Mouse (Mus musculus): ENCODE measurements at regions not wholly inside any gene's neighbourhood (a gene's known extent, or its start where the extent isn't known, plus 50 kb on each side); places are given as distances from the start of the nearest gene placed in this dataset.

DNA sequence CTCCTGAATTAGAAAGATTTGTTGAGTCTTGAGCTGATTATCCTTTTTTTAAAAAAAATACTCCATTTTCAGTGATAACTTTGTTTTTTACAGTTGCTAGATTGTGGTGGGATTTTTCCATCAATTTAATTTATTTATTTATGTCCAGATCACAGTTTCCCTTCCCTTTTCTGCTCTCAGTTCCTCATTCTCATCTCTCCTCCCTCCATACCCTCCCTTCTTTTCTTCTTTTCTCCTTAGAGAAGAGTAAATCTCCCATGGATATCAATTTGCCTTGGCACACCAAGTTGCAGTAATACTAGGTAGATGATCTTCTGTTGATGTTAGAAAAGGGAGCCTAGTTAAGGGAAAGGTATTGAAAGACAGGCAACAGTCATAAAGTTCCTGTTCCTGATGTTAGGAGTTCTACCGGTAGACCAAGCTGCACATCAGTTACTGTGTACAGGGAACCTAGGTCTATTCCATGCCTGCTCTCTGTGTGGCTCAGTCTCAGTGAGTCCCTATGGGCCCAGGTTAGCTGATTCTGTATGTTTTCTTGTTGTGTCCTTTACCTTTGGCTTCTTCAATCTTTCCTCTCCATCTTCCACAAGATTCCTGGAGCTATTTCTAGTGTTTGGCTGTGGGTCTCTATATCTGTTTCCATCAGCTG is 777.2 kb upstream of the Frg1 start:
- ATAC-seq (ENCODE audit: insufficient number of reproducible peaks, low FRiP score, low TSS enrichment, low read depth), result no peak
- no peak overlapping the region for H3K4me3 ChIP-seq (ENCODE audit: low read depth, low read length)
- 91% methylated on average over 1 of the region's 1 CpGs for WGBS

DNA sequence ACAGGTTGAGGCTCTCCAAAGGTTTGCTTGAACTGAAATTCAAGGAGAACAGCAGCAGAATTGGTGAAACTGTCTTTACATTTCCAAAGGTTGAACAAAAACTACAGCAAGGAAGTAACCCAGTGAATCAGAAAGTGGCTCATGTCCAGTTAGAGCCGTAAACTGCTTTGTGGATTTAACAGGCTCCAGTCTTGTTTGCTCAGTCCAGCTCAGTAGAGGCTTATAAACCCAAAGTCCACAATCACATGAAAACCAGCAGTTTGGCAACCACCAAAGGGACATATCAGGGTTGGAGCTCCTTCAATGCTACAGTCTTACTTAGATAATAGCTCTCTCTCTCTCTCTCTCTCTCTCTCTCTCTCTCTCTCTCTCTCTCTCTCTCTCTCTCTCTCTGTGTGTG is 770.2 kb upstream of the Frg1 start:
- H3K27ac ChIP-seq (replicated peaks; ENCODE audit: low read depth, low read length), result no peak overlapping the region
- H3K4me1 ChIP-seq (ENCODE audit: control insufficient read depth, insufficient read depth, low read length), result no peaks in the 10 kb centered on the region
- 79% methylated on average over 1 of the region's 1 CpGs for WGBS
- no peak for DNase-seq (ENCODE audit: low spot score)
- no peaks in the 10 kb centered on the region for H3K9me3 ChIP-seq (ENCODE audit: control insufficient read depth, low read length)
- no peaks in the 10 kb centered on the region for H3K27me3 ChIP-seq (ENCODE audit: control insufficient read depth, insufficient read depth, low read length)
- H3K4me2 ChIP-seq (ENCODE audit: low read depth, severe bottlenecking), result no peak overlapping the region
- no peaks in the 10 kb centered on the region for H3K36me3 ChIP-seq (ENCODE audit: control insufficient read depth, insufficient read depth, low read length)
- ATAC-seq (ENCODE audit: insufficient number of reproducible peaks, low FRiP score, low TSS enrichment, low read depth), result no peak
- H3K4me3 ChIP-seq (ENCODE audit: low read depth, low read length), result no peak overlapping the region
- no peak overlapping the region for H3K9ac ChIP-seq (ENCODE audit: low read length)

More for the DNA sequence above, 777.2 kb upstream of the Frg1 start:
- Histone ChIP-seq H3K4me2 (ENCODE audit: low read depth, severe bottlenecking) (no peak overlapping the region), H3K4me1 (ENCODE audit: control insufficient read depth, insufficient read depth, low read length) (no peaks in the 10 kb centered on the region), H3K9me3 (ENCODE audit: control insufficient read depth, low read length) (no peaks in the 10 kb centered on the region), H3K27ac (replicated peaks; ENCODE audit: low read depth, low read length) (no peak overlapping the region), H3K9ac (ENCODE audit: low read length) (no peak overlapping the region), H3K27me3 (ENCODE audit: control insufficient read depth, insufficient read depth, low read length) (no peaks in the 10 kb centered on the region), H3K36me3 (ENCODE audit: control insufficient read depth, insufficient read depth, low read length) (no peaks in the 10 kb centered on the region)
- no peak for DNase-seq (ENCODE audit: low spot score)

DNA sequence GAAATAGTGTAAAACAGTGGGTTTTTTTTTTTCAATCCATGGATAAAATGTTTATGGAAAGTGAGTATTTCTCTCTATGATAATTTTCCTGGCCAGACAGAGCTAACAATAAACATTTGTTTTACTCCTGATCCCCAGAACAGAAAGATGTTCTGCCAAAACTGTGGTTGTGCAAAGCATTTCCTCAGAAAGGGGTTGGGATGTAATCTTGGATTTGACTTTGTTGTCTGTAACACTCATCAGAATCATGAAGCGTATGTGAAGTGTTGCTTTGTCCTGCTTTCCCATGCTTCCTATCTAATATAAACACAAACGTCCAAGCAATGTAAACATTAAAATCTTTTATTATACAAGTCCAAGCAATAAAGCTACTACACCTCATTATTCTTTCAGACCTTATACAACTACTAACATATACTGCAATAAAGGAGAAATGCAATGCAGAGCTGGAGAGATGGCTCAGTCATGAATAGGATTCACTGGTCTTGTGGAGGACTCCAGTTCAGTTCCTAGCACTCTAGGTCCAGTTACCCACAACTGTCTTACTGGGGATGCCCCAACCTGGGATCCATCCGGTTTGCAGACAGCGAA is 766.5 kb upstream of the Frg1 start:
- no peaks in the 10 kb centered on the region for H3K27me3 ChIP-seq (ENCODE audit: control insufficient read depth, insufficient read depth, low read length)
- H3K4me2 ChIP-seq (ENCODE audit: low read depth, severe bottlenecking), result no peak overlapping the region
- H3K36me3 ChIP-seq (ENCODE audit: control insufficient read depth, insufficient read depth, low read length), result no peaks in the 10 kb centered on the region
- H3K9me3 ChIP-seq (ENCODE audit: control insufficient read depth, low read length), result no peaks in the 10 kb centered on the region
- ATAC-seq (ENCODE audit: insufficient number of reproducible peaks, low FRiP score, low TSS enrichment, low read depth) (no peak), DNase-seq (ENCODE audit: low spot score) (no peak)
- no peak overlapping the region for H3K9ac ChIP-seq (ENCODE audit: low read length)
- 84% methylated on average over 4 of the region's 4 CpGs for WGBS
- no peak overlapping the region for H3K4me3 ChIP-seq (ENCODE audit: low read depth, low read length)
- no peaks in the 10 kb centered on the region for H3K4me1 ChIP-seq (ENCODE audit: control insufficient read depth, insufficient read depth, low read length)
- H3K27ac ChIP-seq (replicated peaks; ENCODE audit: low read depth, low read length), result no peak overlapping the region

DNA sequence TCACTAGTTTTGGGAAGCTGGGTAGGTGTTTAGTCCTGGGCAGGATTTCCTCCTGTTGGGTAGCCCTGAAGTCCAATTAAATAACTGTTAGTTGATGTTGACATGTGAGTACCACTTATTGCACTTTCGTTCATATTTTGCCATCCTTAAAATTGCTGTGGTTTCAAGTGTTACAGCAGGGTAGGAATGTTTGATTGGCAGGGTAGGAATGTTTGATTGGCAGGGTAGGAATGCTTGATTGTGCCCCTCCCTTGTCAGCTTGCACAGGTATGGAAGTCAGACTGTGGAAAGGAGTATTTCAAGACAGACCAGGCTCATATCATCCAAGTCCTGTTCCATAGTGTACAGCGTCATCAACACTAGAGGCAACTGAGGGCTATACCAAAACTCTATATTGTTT is 745.6 kb upstream of the Frg1 start:
- Histone ChIP-seq H3K4me1 (ENCODE audit: control insufficient read depth, insufficient read depth, low read length) (no peaks in the 10 kb centered on the region), H3K27me3 (ENCODE audit: control insufficient read depth, insufficient read depth, low read length) (no peaks in the 10 kb centered on the region), H3K9ac (ENCODE audit: low read length) (no peak overlapping the region), H3K4me2 (ENCODE audit: low read depth, severe bottlenecking) (no peak overlapping the region), H3K9me3 (ENCODE audit: control insufficient read depth, low read length) (no peaks in the 10 kb centered on the region), H3K27ac (replicated peaks; ENCODE audit: low read depth, low read length) (no peak overlapping the region), H3K36me3 (ENCODE audit: control insufficient read depth, insufficient read depth, low read length) (no peaks in the 10 kb centered on the region), H3K4me3 (ENCODE audit: low read depth, low read length) (no peak overlapping the region)
- DNase-seq (ENCODE audit: low spot score) (no peak), ATAC-seq (ENCODE audit: insufficient number of reproducible peaks, low FRiP score, low TSS enrichment, low read depth) (no peak)
- 85% methylated on average over 2 of the region's 2 CpGs for WGBS

DNA sequence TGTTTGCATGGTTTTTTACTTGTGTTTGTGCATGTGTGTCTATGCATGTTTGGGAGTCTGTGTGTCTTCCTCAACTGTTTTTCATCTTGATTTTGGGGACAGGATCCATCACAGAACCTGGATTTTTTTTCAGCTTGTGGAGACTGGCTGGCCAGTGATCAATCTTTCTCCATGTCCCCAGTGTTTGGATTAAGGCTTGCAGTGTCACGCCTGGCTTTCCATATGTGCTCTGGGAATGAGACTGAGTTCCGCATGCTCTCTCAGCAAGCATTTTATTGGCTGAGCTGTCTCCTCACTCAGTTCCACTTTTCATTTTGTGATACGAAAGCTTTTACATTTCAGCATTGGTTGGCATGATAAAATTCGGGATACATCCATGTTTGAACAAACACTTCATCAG is 740.1 kb upstream of the Frg1 start:
- Histone ChIP-seq H3K27ac (replicated peaks; ENCODE audit: low read depth, low read length) (no peak overlapping the region), H3K4me3 (ENCODE audit: low read depth, low read length) (no peak overlapping the region), H3K36me3 (ENCODE audit: control insufficient read depth, insufficient read depth, low read length) (no peaks in the 10 kb centered on the region), H3K9me3 (ENCODE audit: control insufficient read depth, low read length) (no peaks in the 10 kb centered on the region), H3K4me1 (ENCODE audit: control insufficient read depth, insufficient read depth, low read length) (no peaks in the 10 kb centered on the region), H3K9ac (ENCODE audit: low read length) (no peak overlapping the region), H3K27me3 (ENCODE audit: control insufficient read depth, insufficient read depth, low read length) (no peaks in the 10 kb centered on the region), H3K4me2 (ENCODE audit: low read depth, severe bottlenecking) (no peak overlapping the region)
- 72% methylated on average over 4 of the region's 4 CpGs for WGBS
- no peak for DNase-seq (ENCODE audit: low spot score)
- no peak for ATAC-seq (ENCODE audit: insufficient number of reproducible peaks, low FRiP score, low TSS enrichment, low read depth)

DNA sequence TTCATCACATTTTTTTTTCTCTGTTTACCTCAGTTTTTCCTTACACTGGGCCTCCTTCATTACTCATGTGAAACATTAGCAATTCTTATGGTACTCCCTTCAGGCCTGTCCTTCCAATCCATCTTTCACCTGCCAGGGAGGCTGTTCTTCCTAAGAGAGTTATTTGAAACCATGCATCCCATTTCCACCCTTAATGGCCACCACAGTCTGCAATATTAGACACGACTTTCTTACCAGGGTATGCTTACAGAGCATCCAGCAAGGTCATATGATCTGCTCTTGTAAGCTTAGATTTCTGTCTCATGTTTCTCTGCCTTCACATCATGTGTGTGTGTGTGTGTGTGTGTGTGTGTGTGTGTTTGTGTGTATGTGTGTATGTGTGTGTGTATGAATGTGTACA is 739.7 kb upstream of the Frg1 start:
- H3K4me2 ChIP-seq (ENCODE audit: low read depth, severe bottlenecking), result no peak overlapping the region
- H3K27me3 ChIP-seq (ENCODE audit: control insufficient read depth, insufficient read depth, low read length), result no peaks in the 10 kb centered on the region
- no peak overlapping the region for H3K4me3 ChIP-seq (ENCODE audit: low read depth, low read length)
- no peak for DNase-seq (ENCODE audit: low spot score)
- H3K27ac ChIP-seq (replicated peaks; ENCODE audit: low read depth, low read length), result no peak overlapping the region
- no peak for ATAC-seq (ENCODE audit: insufficient number of reproducible peaks, low FRiP score, low TSS enrichment, low read depth)
- no peaks in the 10 kb centered on the region for H3K4me1 ChIP-seq (ENCODE audit: control insufficient read depth, insufficient read depth, low read length)
- H3K9me3 ChIP-seq (ENCODE audit: control insufficient read depth, low read length), result no peaks in the 10 kb centered on the region
- H3K36me3 ChIP-seq (ENCODE audit: control insufficient read depth, insufficient read depth, low read length), result no peaks in the 10 kb centered on the region
- H3K9ac ChIP-seq (ENCODE audit: low read length), result no peak overlapping the region
- 51% methylated on average over 1 of the region's 1 CpGs for WGBS

DNA sequence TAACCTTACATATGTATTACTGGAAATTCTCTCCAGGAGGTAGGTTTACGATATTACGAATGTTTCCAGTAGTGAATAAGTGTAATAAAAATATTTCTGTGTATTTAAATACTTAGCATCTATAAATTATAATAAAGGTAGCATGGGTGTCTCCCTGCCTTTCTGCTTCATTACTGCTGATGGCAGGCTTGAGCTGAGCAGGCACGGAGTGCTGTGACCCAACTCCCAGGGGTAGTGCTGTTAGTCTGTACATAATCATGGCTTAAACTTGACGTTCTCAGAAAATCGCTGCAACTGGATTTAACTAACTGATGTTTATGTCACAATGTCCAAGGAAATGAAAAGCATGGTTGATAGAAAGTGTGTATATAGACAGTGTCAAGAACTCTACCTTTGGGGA is 727.8 kb upstream of the Frg1 start:
- Histone ChIP-seq H3K4me3 (ENCODE audit: low read depth, low read length) (no peak overlapping the region), H3K9ac (ENCODE audit: low read length) (no peak overlapping the region), H3K27ac (replicated peaks; ENCODE audit: low read depth, low read length) (no peak overlapping the region), H3K36me3 (ENCODE audit: control insufficient read depth, insufficient read depth, low read length) (no peaks in the 10 kb centered on the region), H3K27me3 (ENCODE audit: control insufficient read depth, insufficient read depth, low read length) (no peaks in the 10 kb centered on the region), H3K4me1 (ENCODE audit: control insufficient read depth, insufficient read depth, low read length) (no peaks in the 10 kb centered on the region; the same call in 1 of the 2 replicates), H3K4me2 (ENCODE audit: low read depth, severe bottlenecking) (no peak overlapping the region), H3K9me3 (ENCODE audit: control insufficient read depth, low read length) (no peaks in the 10 kb centered on the region)
- 77% methylated on average over 5 of the region's 5 CpGs for WGBS
- ATAC-seq (ENCODE audit: insufficient number of reproducible peaks, low FRiP score, low TSS enrichment, low read depth) (no peak), DNase-seq (ENCODE audit: low spot score) (no peak)

DNA sequence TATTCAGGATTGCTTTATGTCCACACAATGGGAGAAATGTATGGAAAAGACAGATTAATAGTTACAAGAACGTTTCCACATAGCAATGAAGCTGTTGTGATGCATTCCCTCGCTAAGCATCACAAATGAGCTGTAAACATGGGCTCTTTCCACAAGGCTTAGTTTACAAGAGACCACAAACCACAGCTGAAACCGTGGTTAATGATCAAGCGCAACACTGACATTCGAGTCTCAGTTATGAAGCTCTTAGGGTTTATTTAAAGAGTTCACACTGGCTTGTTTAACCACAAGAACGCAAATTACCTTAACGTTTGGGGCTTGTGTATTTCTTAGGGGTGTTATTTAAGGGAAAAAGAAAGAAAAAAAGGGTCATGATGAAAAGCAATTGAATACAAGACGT is 727.3 kb upstream of the Frg1 start:
- no peaks in the 10 kb centered on the region for H3K9me3 ChIP-seq (ENCODE audit: control insufficient read depth, low read length)
- no peaks in the 10 kb centered on the region for H3K36me3 ChIP-seq (ENCODE audit: control insufficient read depth, insufficient read depth, low read length)
- no peak overlapping the region for H3K27ac ChIP-seq (replicated peaks; ENCODE audit: low read depth, low read length)
- WGBS, result 46% methylated on average over 8 of the region's 8 CpGs
- no peak overlapping the region for H3K4me2 ChIP-seq (ENCODE audit: low read depth, severe bottlenecking)
- H3K4me1 ChIP-seq (ENCODE audit: control insufficient read depth, insufficient read depth, low read length), result no peaks in the 10 kb centered on the region; the same call in 1 of the 2 replicates
- no peak overlapping the region for H3K9ac ChIP-seq (ENCODE audit: low read length)
- DNase-seq (ENCODE audit: low spot score), result no peak
- ATAC-seq (ENCODE audit: insufficient number of reproducible peaks, low FRiP score, low TSS enrichment, low read depth), result no peak
- H3K4me3 ChIP-seq (ENCODE audit: low read depth, low read length), result no peak overlapping the region
- H3K27me3 ChIP-seq (ENCODE audit: control insufficient read depth, insufficient read depth, low read length), result no peaks in the 10 kb centered on the region

DNA sequence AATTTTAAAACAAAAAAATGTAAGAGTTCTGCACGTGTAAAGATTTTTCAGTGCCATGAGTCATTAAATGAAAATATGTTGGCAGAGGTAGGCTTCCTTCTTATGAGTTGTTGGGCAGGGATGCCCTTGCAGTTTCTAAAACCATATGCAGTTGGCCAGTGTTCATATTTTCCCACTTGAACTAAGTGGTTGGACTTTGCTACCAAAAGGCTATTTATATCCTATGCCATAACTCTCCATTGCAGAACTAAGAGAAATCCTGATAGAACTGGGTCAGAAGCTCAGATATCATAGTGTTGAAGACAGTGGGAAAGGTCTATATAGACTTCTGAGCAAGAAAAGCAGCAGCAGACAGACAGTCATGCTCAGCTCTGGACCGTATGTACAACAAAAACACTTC is 690.7 kb upstream of the Frg1 start:
- ATAC-seq (ENCODE audit: insufficient number of reproducible peaks, low FRiP score, low TSS enrichment, low read depth) (no peak), DNase-seq (ENCODE audit: low spot score) (no peak)
- Histone ChIP-seq H3K36me3 (ENCODE audit: control insufficient read depth, insufficient read depth, low read length) (no peaks in the 10 kb centered on the region), H3K27ac (replicated peaks; ENCODE audit: low read depth, low read length) (no peak overlapping the region), H3K9ac (ENCODE audit: low read length) (no peak overlapping the region), H3K27me3 (ENCODE audit: control insufficient read depth, insufficient read depth, low read length) (no peaks in the 10 kb centered on the region), H3K4me1 (ENCODE audit: control insufficient read depth, insufficient read depth, low read length) (no peaks in the 10 kb centered on the region), H3K9me3 (ENCODE audit: control insufficient read depth, low read length) (no peaks in the 10 kb centered on the region), H3K4me3 (ENCODE audit: low read depth, low read length) (no peak overlapping the region), H3K4me2 (ENCODE audit: low read depth, severe bottlenecking) (no peak overlapping the region)
- WGBS, result 91% methylated on average over 2 of the region's 2 CpGs

All from limb, embryonic 11.5 days (tissue).